Mouse (Mus musculus): ENCODE results near the gene Mef2d. TPM values are rescaled to one million over a fixed set of nuclear protein-coding genes. Genes with fewer than 3 reads are reported as not detected.
A peak's percentile ranks its signal among the peaks of the same experiment; 100 is the strongest.

Mef2d gene
- total and polyA plus RNA-seq, 2 experiments from 2014 or later = 34.0 to 53.0 TPM

GRCm38 (mm10) chr3:88206500-88206899, 64.3 kb downstream of the Mef2d start:
- 0 out of 2 replicates have a peak, but pooled peaks have one; percentile 16 for TF ChIP-seq CTCF (IDR thresholded peaks at IDR 0.05; ENCODE audit: low read depth)
- peak overlapping the region; percentile 96 for H3K9ac ChIP-seq
- H3K27ac ChIP-seq (ENCODE audit: low read depth, low read length) = peak overlapping the region; percentile 99
- no peaks in the 10 kb centered on the region for H3K27me3 ChIP-seq (ENCODE audit: insufficient read depth, low read length)
- ATAC-seq (peak; percentile 10), DNase-seq (peak; percentile 71)
- peak overlapping the region; percentile 78 for H3K4me3 ChIP-seq (ENCODE audit: low read depth, low read length)
- 2% methylated on average over 3 of the region's 3 CpGs for WGBS
- peaks cover 50% of the 10 kb centered on the region for H3K4me1 ChIP-seq (ENCODE audit: insufficient read depth)
- peaks cover 9% of the 10 kb centered on the region; the same call in 1 of the 2 replicates for H3K36me3 ChIP-seq (ENCODE audit: insufficient read depth)
- peak overlapping the region; percentile 97 for H3K4me2 ChIP-seq (ENCODE audit: low read depth)
- no peaks in the 10 kb centered on the region for H3K9me3 ChIP-seq (ENCODE audit: low read length)

- Histone ChIP-seq H3K27ac (ENCODE audit: low read depth, low read length) (peak overlapping the region; percentile 99), H3K4me2 (ENCODE audit: low read depth) (peak overlapping the region; percentile 97), H3K9me3 (ENCODE audit: low read length) (no peaks in the 10 kb centered on the region), H3K27me3 (ENCODE audit: insufficient read depth, low read length) (no peaks in the 10 kb centered on the region), H3K9ac (peak overlapping the region; percentile 96), H3K4me1 (ENCODE audit: insufficient read depth) (peaks cover 50% of the 10 kb centered on the region), H3K36me3 (ENCODE audit: insufficient read depth) (peaks cover 13% of the 10 kb centered on the region; the same call in 1 of the 2 replicates), H3K4me3 (ENCODE audit: low read depth, low read length) (peak overlapping the region; percentile 78)
- peak; percentile 46 for ATAC-seq
- no peak for TF ChIP-seq CTCF (IDR thresholded peaks at IDR 0.05; ENCODE audit: low read depth)
- 0% methylated on average over 14 of the region's 14 CpGs for WGBS
- DNase-seq = peak; percentile 90
Observed at GRCm38 (mm10) chr3:88206901-88207371, 64.8 kb downstream of the Mef2d start.

GRCm38 (mm10) chr3:88207451-88208100, 65.4 kb downstream of the Mef2d start:
- H3K27ac ChIP-seq (ENCODE audit: low read depth, low read length) = peak overlapping the region; percentile 99
- peak overlapping the region; percentile 97 for H3K4me2 ChIP-seq (ENCODE audit: low read depth)
- H3K27me3 ChIP-seq (ENCODE audit: insufficient read depth, low read length) = no peaks in the 10 kb centered on the region
- DNase-seq = no peak
- ATAC-seq = peak; percentile 5
- no peaks in the 10 kb centered on the region for H3K9me3 ChIP-seq (ENCODE audit: low read length)
- peaks cover 13% of the 10 kb centered on the region; the same call in 1 of the 2 replicates for H3K36me3 ChIP-seq (ENCODE audit: insufficient read depth)
- TF ChIP-seq CTCF (IDR thresholded peaks at IDR 0.05; ENCODE audit: low read depth) = no peak
- H3K4me3 ChIP-seq (ENCODE audit: low read depth, low read length) = peak overlapping the region; percentile 78
- H3K9ac ChIP-seq = peak overlapping the region; percentile 96
- whole genome bisulfite sequencing = 3% methylated on average over 15 of the region's 15 CpGs
- H3K4me1 ChIP-seq (ENCODE audit: insufficient read depth) = peaks cover 46% of the 10 kb centered on the region

GRCm38 (mm10) chr3:88208226-88208720, 66.1 kb downstream of the Mef2d start:
- H3K4me1 ChIP-seq (ENCODE audit: insufficient read depth) = peaks cover 44% of the 10 kb centered on the region
- ATAC-seq (no peak), DNase-seq (peak; percentile 55)
- H3K27me3 ChIP-seq (ENCODE audit: insufficient read depth, low read length) = no peaks in the 10 kb centered on the region
- peak overlapping the region; percentile 99 for H3K27ac ChIP-seq (ENCODE audit: low read depth, low read length)
- peak overlapping the region; percentile 97 for H3K4me2 ChIP-seq (ENCODE audit: low read depth)
- peak overlapping the region; percentile 96 for H3K9ac ChIP-seq
- H3K9me3 ChIP-seq (ENCODE audit: low read length) = no peaks in the 10 kb centered on the region
- 9% methylated on average over 3 of the region's 3 CpGs for WGBS
- H3K36me3 ChIP-seq (ENCODE audit: insufficient read depth) = peaks cover 13% of the 10 kb centered on the region; the same call in 1 of the 2 replicates
- no peak for TF ChIP-seq CTCF (IDR thresholded peaks at IDR 0.05; ENCODE audit: low read depth)
- peak overlapping the region; percentile 78 for H3K4me3 ChIP-seq (ENCODE audit: low read depth, low read length)

GRCm38 (mm10) chr3:88209306-88209705, 67.1 kb downstream of the Mef2d start:
- WGBS = 4% methylated on average over 6 of the region's 6 CpGs
- Histone ChIP-seq H3K36me3 (ENCODE audit: insufficient read depth) (peaks cover 13% of the 10 kb centered on the region; the same call in 1 of the 2 replicates), H3K9ac (peak overlapping the region; percentile 96), H3K4me2 (ENCODE audit: low read depth) (peak overlapping the region; percentile 97), H3K27ac (ENCODE audit: low read depth, low read length) (peak overlapping the region; percentile 99), H3K9me3 (ENCODE audit: low read length) (no peaks in the 10 kb centered on the region), H3K27me3 (ENCODE audit: insufficient read depth, low read length) (no peaks in the 10 kb centered on the region), H3K4me3 (ENCODE audit: low read depth, low read length) (peak overlapping the region; percentile 78), H3K4me1 (ENCODE audit: insufficient read depth) (peaks cover 40% of the 10 kb centered on the region)
- ATAC-seq (no peak), DNase-seq (peak; percentile 40)
- TF ChIP-seq CTCF (IDR thresholded peaks at IDR 0.05; ENCODE audit: low read depth) = no peak

- Histone ChIP-seq H3K36me3 (ENCODE audit: insufficient read depth) (peaks cover 21% of the 10 kb centered on the region), H3K9ac (peak overlapping the region; percentile 96), H3K27ac (ENCODE audit: low read depth, low read length) (peak overlapping the region; percentile 99), H3K4me3 (ENCODE audit: low read depth, low read length) (peak overlapping the region; percentile 78), H3K4me2 (ENCODE audit: low read depth) (peak overlapping the region; percentile 97), H3K9me3 (ENCODE audit: low read length) (no peaks in the 10 kb centered on the region), H3K4me1 (ENCODE audit: insufficient read depth) (peaks cover 33% of the 10 kb centered on the region), H3K27me3 (ENCODE audit: insufficient read depth, low read length) (no peaks in the 10 kb centered on the region)
- DNase-seq (peak; percentile 19), ATAC-seq (no peak)
- no peak for TF ChIP-seq CTCF (IDR thresholded peaks at IDR 0.05; ENCODE audit: low read depth)
- WGBS = 20% methylated on average over 2 of the region's 2 CpGs
Observed at GRCm38 (mm10) chr3:88210121-88210520, 67.9 kb downstream of the Mef2d start.

- no peaks in the 10 kb centered on the region for H3K9me3 ChIP-seq (ENCODE audit: low read length)
- no peak for ATAC-seq
- peaks cover 25% of the 10 kb centered on the region; the same call in 1 of the 2 replicates for H3K4me1 ChIP-seq (ENCODE audit: insufficient read depth)
- WGBS = 17% methylated on average over 2 of the region's 2 CpGs
- no peaks in the 10 kb centered on the region for H3K27me3 ChIP-seq (ENCODE audit: insufficient read depth, low read length)
- no peak for TF ChIP-seq CTCF (IDR thresholded peaks at IDR 0.05; ENCODE audit: low read depth)
- peak overlapping the region; percentile 97 for H3K4me2 ChIP-seq (ENCODE audit: low read depth)
- peak overlapping the region; percentile 96 for H3K9ac ChIP-seq
- H3K27ac ChIP-seq (ENCODE audit: low read depth, low read length) = peak overlapping the region; percentile 99; the same call in 1 of the 2 replicates
- peak overlapping the region; percentile 78 for H3K4me3 ChIP-seq (ENCODE audit: low read depth, low read length)
- peak; percentile 22 for DNase-seq
- peaks cover 26% of the 10 kb centered on the region for H3K36me3 ChIP-seq (ENCODE audit: insufficient read depth)
Observed at GRCm38 (mm10) chr3:88210918-88211317, 68.7 kb downstream of the Mef2d start.

Measured in forebrain, postnatal 0 days (tissue).